ENCODE assay signal across 8 mouse cellular contexts in genomic region chr10:126809587-126809986, GRCm38 (mm10).
A peak's percentile ranks its signal among the peaks of the same experiment; 100 is the strongest.
DNase-seq lines count a peak whose midpoint lies in the region; ATAC-seq lines count a peak whose summit lies in the region.

No protein-coding gene starts in this region.

- H3K4me3 ChIP-seq in heart, embryonic 10.5 days, result peak overlapping the region; percentile 41
- peak overlapping the region; percentile 29 for H3K4me3 ChIP-seq in embryonic facial prominence, embryonic 15.5 days (replicated peaks)
- peak overlapping the region; percentile 34 for H3K4me3 ChIP-seq in intestine, embryonic 16.5 days (ENCODE audit: low read length)
- H3K4me3 ChIP-seq in liver, embryonic 15.5 days (replicated peaks), result peak overlapping the region; percentile 24; the same call in 1 of the 2 replicates

- H3K9ac ChIP-seq in embryonic facial prominence, embryonic 15.5 days, result no peak overlapping the region
- no peak overlapping the region for H3K9ac ChIP-seq in intestine, embryonic 16.5 days (ENCODE audit: low read depth, low read length)
- H3K9ac ChIP-seq in liver, embryonic 15.5 days, result no peak overlapping the region

- H3K4me1 ChIP-seq in heart, embryonic 10.5 days, result no peaks in the 10 kb centered on the region
- H3K4me1 ChIP-seq in embryonic facial prominence, embryonic 15.5 days, result peaks cover 11% of the 10 kb centered on the region; the same call in 1 of the 2 replicates
- H3K4me1 ChIP-seq in intestine, embryonic 16.5 days (ENCODE audit: control insufficient read depth, insufficient read depth, low read length), result no peaks in the 10 kb centered on the region
- H3K4me1 ChIP-seq in liver, embryonic 15.5 days (replicated peaks), result no peaks in the 10 kb centered on the region; the same call in 1 of the 2 replicates

- H3K4me2 ChIP-seq in embryonic facial prominence, embryonic 15.5 days (replicated peaks), result peak overlapping the region; percentile 42
- H3K4me2 ChIP-seq in intestine, embryonic 16.5 days (ENCODE audit: low read depth, low read length), result peak overlapping the region; percentile 55
- H3K4me2 ChIP-seq in liver, embryonic 15.5 days, result peak overlapping the region; percentile 21

- 47% methylated on average over 17 of the region's 17 CpGs for WGBS in heart, embryonic 10.5 days
- 45% methylated on average over 17 of the region's 17 CpGs for WGBS in embryonic facial prominence, embryonic 15.5 days
- 50% methylated on average over 17 of the region's 17 CpGs for WGBS in intestine, embryonic 16.5 days
- WGBS in liver, embryonic 15.5 days (ENCODE audit: insufficient replicate concordance), result 52% methylated on average over 17 of the region's 17 CpGs

- H3K9me3 ChIP-seq in heart, embryonic 10.5 days, result no peaks in the 10 kb centered on the region
- H3K9me3 ChIP-seq in embryonic facial prominence, embryonic 15.5 days (replicated peaks), result no peaks in the 10 kb centered on the region
- H3K9me3 ChIP-seq in intestine, embryonic 16.5 days (ENCODE audit: control insufficient read depth, low read length), result no peaks in the 10 kb centered on the region
- H3K9me3 ChIP-seq in liver, embryonic 15.5 days (replicated peaks), result no peaks in the 10 kb centered on the region

- ATAC-seq in embryonic facial prominence, embryonic 15.5 days (ENCODE audit: insufficient number of reproducible peaks, low FRiP score, low TSS enrichment, low read depth), result no peak
- peak; percentile 42; the same call in 1 of the 2 replicates for ATAC-seq in intestine, embryonic 16.5 days
- ATAC-seq in liver, embryonic 15.5 days (ENCODE audit: insufficient read depth), result no peak

- H3K27me3 ChIP-seq in heart, embryonic 10.5 days (ENCODE audit: insufficient read depth, poor library complexity, severe bottlenecking), result no peaks in the 10 kb centered on the region
- H3K27me3 ChIP-seq in embryonic facial prominence, embryonic 15.5 days, result no peaks in the 10 kb centered on the region
- H3K27me3 ChIP-seq in intestine, embryonic 16.5 days (replicated peaks; ENCODE audit: control insufficient read depth, insufficient read depth, low read length), result no peaks in the 10 kb centered on the region
- H3K27me3 ChIP-seq in liver, embryonic 15.5 days, result no peaks in the 10 kb centered on the region

- no peaks in the 10 kb centered on the region for H3K36me3 ChIP-seq in heart, embryonic 10.5 days
- no peaks in the 10 kb centered on the region for H3K36me3 ChIP-seq in embryonic facial prominence, embryonic 15.5 days
- no peaks in the 10 kb centered on the region for H3K36me3 ChIP-seq in intestine, embryonic 16.5 days (ENCODE audit: control insufficient read depth, insufficient read depth, low read length)
- no peaks in the 10 kb centered on the region for H3K36me3 ChIP-seq in liver, embryonic 15.5 days (replicated peaks)

- no peak for DNase-seq in heart, embryonic 10.5 days (ENCODE audit: low spot score)
- no peak for DNase-seq in heart, adult 8-10 months (ENCODE audit: low spot score)
- peak; percentile 47 for DNase-seq in Muller cell, postnatal 12 days (ENCODE audit: inconsistent ontology term)
- DNase-seq in right cerebral cortex, postnatal 10 days (ENCODE audit: low spot score in 2 of 2), result peak; percentile 70 to 72
- no peak for DNase-seq in urinary bladder, postnatal 14 days (ENCODE audit: low spot score)

- no peak overlapping the region for H3K27ac ChIP-seq in heart, embryonic 10.5 days
- peak overlapping the region; percentile 17; the same call in 1 of the 2 replicates for H3K27ac ChIP-seq in embryonic facial prominence, embryonic 15.5 days (replicated peaks)
- no peak overlapping the region for H3K27ac ChIP-seq in intestine, embryonic 16.5 days (ENCODE audit: low read length)
- H3K27ac ChIP-seq in liver, embryonic 15.5 days (replicated peaks), result no peak overlapping the region

Comparison
In these comparisons a context has a peak if more than half of its experiments do, and no peak if none do; other contexts are left out.
1. DNase-seq: peak in Muller cell, postnatal 12 days (single experiment) and right cerebral cortex, postnatal 10 days (2 of 2); none in heart, embryonic 10.5 days (single experiment), heart, adult 8-10 months (single experiment) and urinary bladder, postnatal 14 days (single experiment).
2. Peak in every context shown above with its lines, with median percentiles within 50 percentile points of each other: H3K4me3 ChIP-seq and H3K4me2 ChIP-seq.